Mouse (Mus musculus): ENCODE data around the gene Olfr65.

- no peak for TF ChIP-seq POLR2A (IDR thresholded peaks at IDR 0.05; ENCODE audit: insufficient read depth, low read depth, low read length)
- TF ChIP-seq CTCF (IDR thresholded peaks at IDR 0.05): no peak
- TF ChIP-seq EP300 (IDR thresholded peaks at IDR 0.05; ENCODE audit: insufficient read depth, low read depth, low read length): no peak
Measured at GRCm38 (mm10) chr7:103915338-103915737, 12.1 kb downstream of the Olfr65 start.

All from heart, adult 2 months (tissue).